In genomic region chr7:143364092-143364832, GRCm38 (mm10) we compare ENCODE assay signal across 17 mouse cellular contexts.
DNase-seq lines count a peak whose midpoint lies in the region; ATAC-seq and TF ChIP-seq lines count a peak whose summit lies in the region.
"Had no signal": no experiment of that assay in that cellular context is flagged by ENCODE, and none has a peak within 500 bp of the region (broad histone marks: within the 10 kb centered on the region; RNA-seq: fewer than 3 reads in every experiment).

No protein-coding gene starts in this region.

- H3K9me3 ChIP-seq in heart, embryonic 13.5 days, result no peaks in the 10 kb centered on the region
- H3K9me3 ChIP-seq in lung, embryonic 14.5 days (ENCODE audit: low read depth, low read length), result no peaks in the 10 kb centered on the region
- H3K9me3 ChIP-seq: embryonic facial prominence, embryonic 12.5 days; limb, embryonic 15.5 days; midbrain, embryonic 10.5 days had no signal

- peak overlapping the region; percentile 6; the same call in 1 of the 2 replicates for H3K4me3 ChIP-seq in heart, embryonic 13.5 days
- no peak overlapping the region for H3K4me3 ChIP-seq in lung, embryonic 14.5 days (ENCODE audit: low read depth, low read length)
- H3K4me3 ChIP-seq: embryonic facial prominence, embryonic 12.5 days; erythroblast, embryonic 14.5 days; limb, embryonic 15.5 days; midbrain, embryonic 10.5 days had no signal

- peak overlapping the region; percentile 88 for H3K27ac ChIP-seq in heart, embryonic 13.5 days (replicated peaks)
- H3K27ac ChIP-seq in lung, embryonic 14.5 days (ENCODE audit: low read depth), result peak overlapping the region; percentile 42; the same call in 1 of the 2 replicates
- H3K27ac ChIP-seq: embryonic facial prominence, embryonic 12.5 days; hindbrain, embryonic 14.5 days; limb, embryonic 15.5 days; midbrain, embryonic 10.5 days; stomach, postnatal 0 days had no signal

- 32% methylated on average over 7 of the region's 7 CpGs for WGBS in heart, embryonic 13.5 days
- WGBS in lung, embryonic 14.5 days, result 70% methylated on average over 7 of the region's 7 CpGs

- TF ChIP-seq CTCF in lung, embryonic 14.5 days (IDR thresholded peaks at IDR 0.05; ENCODE audit: low read depth), result no peak

- intact Hi-C loops in heart, postnatal 36 days (cut with DNase I), result no loop called here

- peaks cover 4% of the 10 kb centered on the region; the same call in 1 of the 2 replicates for H3K36me3 ChIP-seq in heart, embryonic 13.5 days
- H3K36me3 ChIP-seq in lung, embryonic 14.5 days (ENCODE audit: insufficient read depth), result no peaks in the 10 kb centered on the region
- H3K36me3 ChIP-seq: embryonic facial prominence, embryonic 12.5 days; limb, embryonic 15.5 days; midbrain, embryonic 10.5 days had no signal

- H3K4me2 ChIP-seq in heart, embryonic 13.5 days, result peak overlapping the region; percentile 50
- no peak overlapping the region for H3K4me2 ChIP-seq in lung, embryonic 14.5 days
- H3K4me2 ChIP-seq: embryonic facial prominence, embryonic 12.5 days; hindbrain, embryonic 14.5 days; limb, embryonic 15.5 days had no signal

- no peak for DNase-seq in heart, postnatal 36 days
- DNase-seq in lung, embryonic 14.5 days, result peak; percentile 48
- no peak for DNase-seq in lung, adult 18-20 months
- DNase-seq in brain, adult 2 months (ENCODE audit: low read depth, low spot score), result peak; percentile 73
- DNase-seq in spleen, postnatal 10 days (ENCODE audit: low spot score in 2 of 2), result no peak
- DNase-seq: cerebellum, adult 9-11 months; lung, postnatal 14 days had no signal

- peak overlapping the region; percentile 58 for H3K9ac ChIP-seq in heart, embryonic 13.5 days
- H3K9ac ChIP-seq in lung, embryonic 14.5 days, result no peak overlapping the region
- H3K9ac ChIP-seq: embryonic facial prominence, embryonic 12.5 days; hindbrain, embryonic 14.5 days; limb, embryonic 15.5 days had no signal

- ATAC-seq in heart, embryonic 13.5 days (ENCODE audit: extremely low read depth, insufficient number of reproducible peaks, low FRiP score, low TSS enrichment), result peak; percentile 34; the same call in 1 of the 2 replicates
- no peak for ATAC-seq in lung, embryonic 14.5 days (ENCODE audit: insufficient read depth)
- peak; percentile 56 for ATAC-seq in megakaryocyte-erythroid progenitor cell, adult 5-6 weeks (replicated peaks; ENCODE audit: low FRiP score, low TSS enrichment, poor library complexity, severe bottlenecking)
- ATAC-seq: activated CD4-positive, CD25-positive, alpha-beta regulatory T cell, adult 4 months; forebrain, embryonic 14.5 days had no signal

- H3K4me1 ChIP-seq in heart, embryonic 13.5 days, result peaks cover 85% of the 10 kb centered on the region
- peaks cover 19% of the 10 kb centered on the region for H3K4me1 ChIP-seq in lung, embryonic 14.5 days (ENCODE audit: insufficient read depth)

- H3K27me3 ChIP-seq in heart, embryonic 13.5 days (replicated peaks), result no peaks in the 10 kb centered on the region
- H3K27me3 ChIP-seq in lung, embryonic 14.5 days (ENCODE audit: insufficient read depth, low read length), result no peaks in the 10 kb centered on the region
- H3K27me3 ChIP-seq: embryonic facial prominence, embryonic 12.5 days; limb, embryonic 15.5 days had no signal

Comparison
In these comparisons a context has a peak if more than half of its experiments do, and no peak if none do; other contexts are left out.
1. DNase-seq: peak in lung, embryonic 14.5 days (single experiment) and brain, adult 2 months (single experiment); none in heart, postnatal 36 days (0 of 2), lung, adult 18-20 months (0 of 2) and spleen, postnatal 10 days (0 of 2).